Mouse (Mus musculus): Measurements from ENCODE around the gene Rad9b. TPM values are rescaled to one million over a fixed set of nuclear protein-coding genes. Genes with fewer than 3 reads are reported as not detected.

Rad9b gene
- total RNA-seq (2023), result 6.4 TPM

GRCm38 (mm10) chr5:122353807-122354491, at the start of gene Rad9b, which contains the start of gene Vps29:
TSS of gene Rad9b (minus strand) at chr5:122354233.
TSS of gene Vps29 (plus strand) at chr5:122354369.

GRCm38 (mm10) chr5:122391786-122392180, 37.8 kb upstream of the Rad9b start, which contains the start of gene Arpc3:
TSS of gene Arpc3 (plus strand) at chr5:122391878.

GRCm38 (mm10) chr5:122372192-122372769, 18.2 kb upstream of the Rad9b start, which contains the start of gene Fam216a:
TSS of gene Fam216a (minus strand) at chr5:122372364.

GRCm38 (mm10) chr5:122371591-122372191, 17.7 kb upstream of the Rad9b start, which contains the start of gene Gpn3:
TSS of gene Gpn3 (plus strand) at chr5:122371876.

GRCm38 (mm10) chr5:122284183-122285028, 69.6 kb downstream of the Rad9b start, which contains the start of gene Pptc7:
TSS of gene Pptc7 (plus strand) at chr5:122284365.

Other genes with a start within 250 kb of the Rad9b start
- gene Ccdc63, start 213.4 kb downstream of the Rad9b start, total RNA-seq (2023), result 0.09 TPM
- 279 TPM for gene Ppp1cc, start 196.0 kb downstream of the Rad9b start, total RNA-seq (2023)
- 114 TPM for gene Hvcn1, start 147.4 kb downstream of the Rad9b start, total RNA-seq (2023)
- gene Tctn1, start 89.8 kb downstream of the Rad9b start, total RNA-seq (2023), result 5.5 TPM
- gene Pptc7, start 69.9 kb downstream of the Rad9b start, total RNA-seq (2023), result 35.1 TPM
- 50.7 TPM for gene Vps29, start 136 bp upstream of the Rad9b start, total RNA-seq (2023)
- 45.2 TPM for gene Gpn3, start 17.6 kb upstream of the Rad9b start, total RNA-seq (2023)
- gene Fam216a, start 18.1 kb upstream of the Rad9b start, total RNA-seq (2023), result 9.4 TPM
- gene Arpc3, start 37.6 kb upstream of the Rad9b start, total RNA-seq (2023), result 241 TPM
- gene Anapc7, start 67.5 kb upstream of the Rad9b start, total RNA-seq (2023), result 39.5 TPM
- 62.9 TPM for gene Atp2a2, start 148.0 kb upstream of the Rad9b start, total RNA-seq (2023)

All from CD8-positive naive resting alpha-beta T cell, adult 57 days (primary cell).